Mouse (Mus musculus) stomach, postnatal 0 days (tissue): ENCODE measurements around the gene Fpr-rs3. TPM values are rescaled to one million over a fixed set of nuclear protein-coding genes. Genes with fewer than 3 reads are reported as not detected.

Experiments
- ATAC-seq: fragments of 200-750 bp; cut with Nextera tagmentation; 2 replicates; pipeline ENCODE4 v1.8.0; 2017; ENCODE audit not compliant: low FRiP score, low TSS enrichment
- DNase-seq: peaks from one replicate; pipeline ENCODE4 v3.0.0-alpha.2; 2016; ENCODE audit warnings: low spot score
- H3K27ac ChIP-seq: fragments of 300-500 bp; sonication (generic); replicated peaks from 2 replicates; pipeline ENCODE4 v1.5.1; 2014; ENCODE audit warnings: mild to moderate bottlenecking, control low read depth
- H3K27me3 ChIP-seq: fragments of 300-500 bp; sonication (generic); 2 replicates; pipeline ENCODE4 v1.6.1; 2014; ENCODE audit warnings: low read length; ENCODE audit not compliant: control insufficient read depth, insufficient read depth
- H3K36me3 ChIP-seq: fragments of 300-500 bp; sonication (generic); 2 replicates; pipeline ENCODE4 v1.6.1; 2014; ENCODE audit warnings: low read length, mixed read lengths; ENCODE audit not compliant: control insufficient read depth, insufficient read depth
- H3K4me1 ChIP-seq: fragments of 300-500 bp; sonication (generic); replicated peaks from 2 replicates; pipeline ENCODE4 v1.6.1; 2014; ENCODE audit warnings: antibody characterized with exemption; ENCODE audit not compliant: control insufficient read depth, insufficient read depth
- H3K4me2 ChIP-seq: fragments of 300-500 bp; sonication (generic); replicated peaks from 2 replicates; pipeline ENCODE4 v1.6.1; 2014; ENCODE audit warnings: low read depth, mild to moderate bottlenecking, control low read depth, moderate library complexity
- H3K4me3 ChIP-seq: fragments of 300-500 bp; sonication (generic); 2 replicates; pipeline ENCODE4 v1.5.1; 2014; ENCODE audit warnings: low read depth, low read length, control low read depth
- H3K9ac ChIP-seq: fragments of 300-500 bp; sonication (generic); 2 replicates; pipeline ENCODE4 v1.6.1; 2014; ENCODE audit warnings: mild to moderate bottlenecking, low read length, control low read depth, mixed read lengths
- H3K9me3 ChIP-seq: fragments of 300-500 bp; sonication (generic); 2 replicates; pipeline ENCODE4 v1.6.1; 2016; ENCODE audit warnings: low read length; ENCODE audit not compliant: control insufficient read depth
- CTCF ChIP-seq: IDR thresholded peaks from 2 replicates; pipeline ENCODE4 v1.5.1; 2016; ENCODE audit warnings: antibody characterized with exemption, low read depth, mild to moderate bottlenecking, moderate library complexity
- EP300 ChIP-seq: optimal IDR thresholded peaks from 2 replicates; pipeline ENCODE3; 2016; ENCODE audit warnings: antibody characterized with exemption
- WGBS: fragments of 180-500 bp; shearing (Covaris S2); extraction: QIAGEN DNeasy Blood & Tissue Kit; methylation state at CpG from one replicate; pipeline ENCODE4 v1.1.7; 2014; 5-methylcytosine and 5-hydroxymethylcytosine counted together
- polyA plus RNA-seq: library from polyadenylated mRNA; unstranded; fragments of >200 nt; fragmentation: Nextera tagmentation; extraction: Ambion mirVana; gene quantifications from 2 replicates; pipeline ENCODE4 v1.2.1, GENCODE M21; 2015

Gene Fpr-rs3
- polyA plus RNA-seq: not detected in 2 replicates

DNA sequence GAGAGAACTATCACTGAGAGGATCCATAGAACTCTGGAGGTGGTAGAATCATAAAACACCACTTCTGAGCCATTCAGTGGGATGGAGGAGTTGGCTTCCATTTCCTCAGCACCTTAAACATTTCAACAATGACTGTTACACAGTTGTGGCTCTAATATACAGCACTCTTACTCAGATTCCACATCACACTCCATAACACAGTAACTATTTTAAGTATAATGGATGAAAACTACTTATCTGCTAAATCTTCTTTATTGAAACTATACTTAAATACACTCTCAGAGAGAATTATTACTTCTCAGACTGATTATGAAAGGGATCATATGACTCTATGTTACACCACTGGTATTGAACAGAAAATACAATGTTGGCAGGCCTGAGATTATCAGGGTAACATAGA is at the start of gene Fpr-rs3:
Gene Fpr-rs3 (minus strand): TSS at position 101 of the 400 bp plus-strand sequence.
- TF ChIP-seq EP300 (no peak), CTCF (no peak)
- Histone ChIP-seq H3K36me3 (no peaks in the 10 kb centered on the region), H3K4me1 (no peaks in the 10 kb centered on the region), H3K4me3 (no peak within 1 kb of the TSS), H3K27me3 (no peaks in the 10 kb centered on the region), H3K4me2 (no peak within 1 kb of the TSS), H3K9ac (no peak within 1 kb of the TSS), H3K9me3 (no peaks in the 10 kb centered on the region), H3K27ac (no peak within 1 kb of the TSS)
- no peak for DNase-seq
- ATAC-seq: no peak

DNA sequence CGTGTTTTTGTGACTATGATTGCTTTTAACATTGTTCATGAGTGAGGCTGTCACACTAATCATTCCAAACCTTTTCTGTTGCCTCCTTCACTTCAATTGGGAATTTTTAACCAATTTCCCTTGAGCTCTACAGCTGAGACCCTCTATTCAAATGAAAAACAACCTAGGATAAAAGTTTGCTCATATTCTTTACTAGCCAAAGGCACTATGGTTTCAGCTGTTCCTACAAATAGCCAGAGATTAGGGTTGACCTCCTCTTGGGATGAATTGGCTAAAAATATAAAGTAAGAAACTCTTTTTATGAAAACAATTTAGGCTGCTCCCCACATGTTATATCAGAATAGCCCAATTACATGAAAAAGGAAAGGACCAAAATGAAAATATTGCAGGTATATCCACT is 28.4 kb downstream of the Fpr-rs3 start, which contains the start of gene Vmn2r110:
Gene Vmn2r110 (minus strand): TSS at position 101 of the 400 bp plus-strand sequence.
- Histone ChIP-seq H3K4me2 (no peak within 1 kb of the TSS), H3K27me3 (no peaks in the 10 kb centered on the region), H3K36me3 (no peaks in the 10 kb centered on the region), H3K9me3 (no peaks in the 10 kb centered on the region), H3K9ac (no peak within 1 kb of the TSS), H3K27ac (no peak within 1 kb of the TSS), H3K4me3 (no peak within 1 kb of the TSS), H3K4me1 (no peaks in the 10 kb centered on the region)
- ATAC-seq: no peak
- WGBS: 20% methylated on average over 1 of the region's 1 CpGs
- no peak for DNase-seq
- TF ChIP-seq EP300: no peak
- TF ChIP-seq CTCF: no peak

Other genes with a start within 250 kb of the Fpr-rs3 start
- 0.04 TPM in 1 of 2 replicates, not detected in the other for gene Vmn1r224, start 210.7 kb downstream of the Fpr-rs3 start, polyA plus RNA-seq
- gene Vmn2r108, start 143.5 kb downstream of the Fpr-rs3 start, polyA plus RNA-seq: not detected in 2 replicates
- gene Vmn1r225, start 126.7 kb downstream of the Fpr-rs3 start, polyA plus RNA-seq: not detected in 2 replicates
- gene Vmn2r109, start 60.1 kb downstream of the Fpr-rs3 start, polyA plus RNA-seq: not detected in 2 replicates
- 0.01 TPM in 1 of 2 replicates, not detected in the other for gene Vmn2r110, start 28.5 kb downstream of the Fpr-rs3 start, polyA plus RNA-seq
- gene Vmn1r226, start 58.0 kb upstream of the Fpr-rs3 start, polyA plus RNA-seq: not detected in 2 replicates
- not detected in 2 replicates for gene Vmn1r227, start 105.0 kb upstream of the Fpr-rs3 start, polyA plus RNA-seq
- not detected in 2 replicates for gene Vmn1r228, start 161.3 kb upstream of the Fpr-rs3 start, polyA plus RNA-seq
- 0.07 TPM in 1 of 2 replicates, not detected in the other for gene Vmn1r229, start 186.7 kb upstream of the Fpr-rs3 start, polyA plus RNA-seq
- not detected in 2 replicates for gene Vmn1r230, start 215.6 kb upstream of the Fpr-rs3 start, polyA plus RNA-seq